Mouse (Mus musculus) gonadal fat pad, adult 2 months (tissue): ENCODE data around the gene Sema4f. TPM values are rescaled to one million over a fixed set of nuclear protein-coding genes. Genes with fewer than 3 reads are reported as not detected.

Source experiments
- DNase-seq: peaks from one replicate; pipeline ENCODE4 v3.0.0-alpha.2; 2012; ENCODE audit warnings: low read depth
- polyA plus RNA-seq: library from polyadenylated mRNA; depleted of rRNA; stranded (reverse); fragments of >200 nt; gene quantifications from 2 replicates; pipeline ENCODE4 v1.2.3, GENCODE M21; 2012

The Sema4f gene
- polyA plus RNA-seq, 1 experiment: 0.62 TPM

GRCm38 (mm10) chr6:82915889-82916288 is 23.7 kb downstream of the Sema4f start:
- DNase-seq: no peak

GRCm38 (mm10) chr6:82913336-82914247 is 26.0 kb downstream of the Sema4f start:
- no peak for DNase-seq

DNA sequence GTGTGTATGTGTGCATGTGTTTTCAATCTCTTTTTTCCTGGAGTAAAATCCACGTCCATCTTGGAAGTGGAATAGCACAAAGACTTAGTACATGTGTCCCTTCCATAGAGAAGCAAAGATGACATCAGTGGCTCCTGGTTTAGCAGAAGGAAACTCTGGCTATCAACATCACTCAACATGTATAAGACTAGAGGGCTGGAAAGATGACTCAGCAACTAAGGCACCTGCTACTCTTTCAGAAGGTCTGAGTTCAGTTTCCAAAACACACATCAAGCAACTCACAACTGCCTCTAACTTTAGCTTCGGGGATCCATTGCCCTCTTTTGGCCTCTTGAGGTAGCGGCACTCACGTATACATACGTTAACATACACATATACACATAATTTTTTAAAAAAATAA is 28.3 kb downstream of the Sema4f start:
- DNase-seq: no peak

- DNase-seq: no peak
Observed at GRCm38 (mm10) chr6:82909136-82909855, 30.3 kb downstream of the Sema4f start.

GRCm38 (mm10) chr6:82908034-82908433 is 31.5 kb downstream of the Sema4f start:
- no peak for DNase-seq

GRCm38 (mm10) chr6:82906985-82907384 is 32.6 kb downstream of the Sema4f start:
- no peak for DNase-seq

DNA sequence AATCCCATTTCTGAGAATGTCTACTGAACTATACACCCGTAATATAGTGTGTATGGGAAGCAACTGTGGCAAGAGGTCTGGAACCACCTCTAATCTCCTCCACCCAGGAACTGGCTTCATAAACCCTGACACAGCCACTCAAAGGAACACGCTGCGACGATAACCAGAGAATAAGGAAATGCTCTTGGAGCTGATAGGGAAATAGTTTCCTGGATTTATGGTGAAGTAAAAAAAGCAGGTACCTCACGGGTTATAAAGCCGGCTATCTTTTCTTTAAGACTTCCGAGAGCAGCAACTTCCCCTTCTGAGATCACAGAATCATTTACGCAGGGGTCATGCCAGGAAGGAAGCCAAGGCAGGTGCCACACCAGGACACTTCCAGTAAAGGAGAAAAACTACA is 37.0 kb downstream of the Sema4f start:
- no peak for DNase-seq

GRCm38 (mm10) chr6:82898745-82899144 is 40.8 kb downstream of the Sema4f start:
- DNase-seq: no peak

- DNase-seq: no peak
Observed at GRCm38 (mm10) chr6:82898227-82898626, 41.3 kb downstream of the Sema4f start.

DNA sequence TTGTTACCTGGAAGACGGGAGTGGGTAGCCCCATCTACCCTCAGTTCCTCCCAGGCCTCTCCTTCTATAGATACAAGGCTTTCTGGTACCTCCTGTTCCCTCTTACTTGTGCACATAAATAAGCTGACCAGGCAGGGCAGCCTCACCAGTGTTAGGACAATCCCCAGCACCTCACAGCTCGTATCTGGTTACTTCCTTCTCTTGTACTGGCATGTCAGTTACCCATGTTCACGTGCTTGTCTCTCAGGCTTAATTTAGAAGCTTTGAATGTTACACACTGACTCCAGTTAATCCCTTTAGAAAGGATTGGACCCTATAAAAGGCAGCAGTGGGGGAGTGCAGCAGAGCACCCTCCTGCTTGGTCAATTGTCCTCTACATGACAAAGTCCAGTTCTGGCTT is 42.3 kb downstream of the Sema4f start:
- DNase-seq: no peak

GRCm38 (mm10) chr6:82893415-82893814 is 46.2 kb downstream of the Sema4f start:
- no peak for DNase-seq

DNA sequence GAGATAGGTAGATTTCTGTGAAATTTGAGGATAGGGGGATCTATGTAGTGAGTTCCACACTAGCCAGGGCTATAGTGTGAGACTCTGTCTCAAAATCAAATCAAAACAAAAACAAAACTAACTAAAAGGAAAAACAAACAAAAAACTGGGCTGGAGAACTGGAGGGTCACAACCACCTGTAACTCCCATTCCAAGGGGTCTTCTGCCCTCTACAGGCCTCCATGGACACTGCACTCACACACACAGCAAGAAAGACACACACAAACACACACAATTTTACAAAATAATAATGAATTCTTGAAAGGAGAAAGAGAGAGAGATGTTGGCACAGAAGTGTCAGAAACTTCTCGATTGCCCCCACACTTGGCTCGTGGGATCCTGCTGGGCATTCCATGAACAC is 47.0 kb downstream of the Sema4f start:
- DNase-seq: no peak

- no peak for DNase-seq
Observed at GRCm38 (mm10) chr6:82891488-82891887, 48.1 kb downstream of the Sema4f start.

GRCm38 (mm10) chr6:82886330-82886729 is 53.2 kb downstream of the Sema4f start:
- no peak for DNase-seq

DNA sequence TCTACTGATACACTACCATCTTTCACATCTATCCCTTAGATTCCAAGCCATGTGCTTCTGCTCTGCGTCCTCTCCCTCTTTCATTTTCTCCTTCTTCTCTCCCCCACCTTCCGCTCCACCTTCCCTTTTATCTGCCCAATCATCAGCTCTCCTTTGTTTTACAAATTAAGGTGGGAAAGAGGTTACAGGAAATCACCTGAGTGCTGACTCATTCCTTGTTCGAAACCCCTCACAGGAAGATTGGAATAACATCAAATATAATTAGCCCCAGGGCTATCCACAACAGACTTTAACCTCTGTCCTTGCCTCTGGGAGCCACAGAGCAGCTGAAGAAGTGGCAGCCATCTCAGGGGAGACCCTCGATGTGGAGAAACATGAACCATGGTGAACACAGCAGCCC is 53.7 kb downstream of the Sema4f start:
- no peak for DNase-seq

DNA sequence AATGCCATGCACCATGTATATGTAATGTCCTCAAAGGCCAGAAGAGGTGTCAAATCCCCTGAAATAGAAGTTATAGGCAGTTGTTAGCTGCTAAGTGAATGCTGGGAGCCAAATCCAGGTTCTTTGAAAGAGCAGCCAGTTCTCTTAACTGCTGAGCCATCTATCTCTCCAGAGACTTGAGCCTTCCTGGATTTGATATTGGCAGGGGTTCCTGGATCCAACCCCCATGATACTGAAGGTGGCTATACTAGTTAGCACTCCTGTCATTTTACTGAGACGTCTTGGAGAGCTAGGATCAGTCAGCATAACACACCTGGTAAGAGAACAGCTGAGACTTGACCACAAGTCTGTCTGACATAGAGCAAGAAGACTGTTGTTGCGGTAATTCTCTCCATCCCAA is 54.1 kb downstream of the Sema4f start:
- DNase-seq: no peak

DNA sequence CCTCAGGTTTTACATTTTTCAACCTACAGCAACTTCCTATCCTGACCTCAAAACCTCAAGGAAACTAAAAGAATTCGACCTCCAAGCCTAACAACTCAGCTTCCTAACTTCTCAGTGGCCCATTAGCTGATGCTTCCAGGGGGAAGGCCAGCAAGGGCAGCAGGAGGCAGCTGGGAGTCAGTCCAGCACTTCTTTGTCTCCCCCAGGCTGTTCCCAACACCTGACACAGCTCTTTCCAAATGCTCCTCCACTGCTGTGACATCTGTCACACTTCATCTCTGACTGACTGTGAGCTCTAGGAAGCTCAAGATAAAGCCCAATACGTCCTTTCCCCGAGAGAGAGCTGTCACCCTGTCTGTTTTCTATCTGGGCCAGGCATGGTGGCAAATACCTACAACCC is 55.0 kb downstream of the Sema4f start:
- no peak for DNase-seq

- no peak for DNase-seq
Observed at GRCm38 (mm10) chr6:82881485-82882096, 58.0 kb downstream of the Sema4f start.

DNA sequence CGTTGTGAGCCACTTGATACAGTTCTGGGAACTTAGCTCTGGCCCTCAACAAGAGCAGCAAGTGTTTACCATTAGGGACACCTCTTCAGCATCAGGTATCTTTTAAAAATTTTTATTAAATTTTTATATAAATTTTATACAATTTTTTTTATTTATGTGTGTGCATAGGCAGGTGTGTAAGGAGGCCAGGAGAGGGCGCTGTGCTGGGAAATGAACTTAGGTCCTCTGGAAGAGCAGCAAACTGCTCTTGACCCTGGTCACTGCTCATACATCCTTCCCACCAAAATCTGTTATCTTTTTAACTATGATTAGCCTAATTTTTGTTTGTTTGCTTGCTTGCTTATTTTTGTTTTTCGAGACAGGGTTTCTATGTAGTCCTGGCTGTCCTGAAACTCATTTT is 58.8 kb downstream of the Sema4f start:
- no peak for DNase-seq

- DNase-seq: no peak
Observed at GRCm38 (mm10) chr6:82879463-82880089, 60.0 kb downstream of the Sema4f start.

DNA sequence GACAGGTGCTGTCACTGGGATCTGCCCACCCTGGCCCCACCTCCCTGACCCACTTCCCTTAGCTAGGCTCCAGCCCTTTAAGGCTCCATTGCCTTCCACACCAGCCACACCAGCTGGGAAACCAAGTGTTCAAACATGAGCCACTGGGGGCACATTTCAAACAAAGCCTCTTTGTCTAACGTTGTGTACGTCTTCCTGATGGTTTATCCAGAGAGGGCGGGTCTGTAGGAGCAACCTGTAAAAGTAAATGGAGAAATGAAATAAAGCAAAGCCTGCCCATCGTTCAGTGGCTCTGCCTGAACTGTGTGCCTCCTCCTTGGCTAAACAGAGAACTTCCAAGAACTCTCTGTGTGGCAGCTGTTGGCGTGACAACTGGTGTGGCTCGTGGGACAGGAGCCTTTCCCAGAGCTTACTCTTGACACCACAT is 64.0 kb downstream of the Sema4f start:
- no peak for DNase-seq

DNA sequence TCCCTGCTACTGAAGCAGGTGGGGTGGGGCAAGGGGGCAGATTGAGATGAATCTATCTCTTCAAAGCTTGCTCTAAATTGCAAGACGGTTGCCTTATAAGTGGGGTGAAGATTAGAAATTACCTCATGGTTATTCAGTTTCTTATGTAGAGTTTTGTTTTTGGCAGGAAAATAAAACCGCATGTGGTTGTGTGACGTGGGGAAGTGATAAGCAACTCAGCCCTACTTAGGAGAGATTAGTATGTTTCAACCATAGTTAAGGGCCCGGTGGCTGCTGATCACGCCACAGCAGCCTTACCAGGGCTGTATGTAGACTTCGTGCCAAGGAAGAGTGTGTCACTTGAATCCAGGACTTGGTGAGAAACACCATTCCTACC is 67.2 kb downstream of the Sema4f start:
- no peak for DNase-seq
